Mouse (Mus musculus) embryo, embryonic 9.5 days (tissue): ENCODE measurements at regions not wholly inside any gene's neighbourhood (a gene's known extent, or its start where the extent isn't known, plus 50 kb on each side); places are given as distances from the start of the nearest gene placed in this dataset.

Experiments
- DNase-seq: peaks from one replicate; pipeline ENCODE4 v3.0.0-alpha.2; 2017; ENCODE audit errors: extremely low spot score

- DNase-seq: no peak
Measured at GRCm38 (mm10) chr11:112219046-112219720, 562.8 kb upstream of the Sox9 start.

- no peak for DNase-seq
Measured at GRCm38 (mm10) chr11:112234492-112235116, 547.4 kb upstream of the Sox9 start.

- peak; percentile 4 for DNase-seq
Measured at GRCm38 (mm10) chr11:112238960-112239884, 542.8 kb upstream of the Sox9 start.

GRCm38 (mm10) chr11:112252548-112252947 lies 529.5 kb upstream of the Sox9 start:
- no peak for DNase-seq

- DNase-seq: no peak
Measured at GRCm38 (mm10) chr11:112253061-112253460, 529.0 kb upstream of the Sox9 start.

- no peak for DNase-seq
Measured at GRCm38 (mm10) chr11:112256326-112256725, 525.7 kb upstream of the Sox9 start.

- DNase-seq: no peak
Measured at GRCm38 (mm10) chr11:112264077-112264476, 517.9 kb upstream of the Sox9 start.

- no peak for DNase-seq
Measured at GRCm38 (mm10) chr11:112270911-112271310, 511.1 kb upstream of the Sox9 start.

- no peak for DNase-seq
Measured at GRCm38 (mm10) chr11:112278566-112278965, 503.5 kb upstream of the Sox9 start.

- DNase-seq: peak; percentile 10
Measured at GRCm38 (mm10) chr11:112282911-112283310, 499.1 kb upstream of the Sox9 start.

GRCm38 (mm10) chr11:112298901-112299341 lies 483.1 kb upstream of the Sox9 start:
- DNase-seq: no peak

GRCm38 (mm10) chr11:112303091-112303490 lies 478.9 kb upstream of the Sox9 start:
- no peak for DNase-seq

- DNase-seq: no peak
Measured at GRCm38 (mm10) chr11:112325850-112326249, 456.2 kb upstream of the Sox9 start.

- no peak for DNase-seq
Measured at GRCm38 (mm10) chr11:112327606-112328005, 454.4 kb upstream of the Sox9 start.

- no peak for DNase-seq
Measured at GRCm38 (mm10) chr11:112345133-112345532, 436.9 kb upstream of the Sox9 start.

- DNase-seq: peak; percentile 22
Measured at GRCm38 (mm10) chr11:112345586-112345985, 436.4 kb upstream of the Sox9 start.

GRCm38 (mm10) chr11:112346089-112346488 lies 435.9 kb upstream of the Sox9 start:
- no peak for DNase-seq

GRCm38 (mm10) chr11:112346532-112346931 lies 435.5 kb upstream of the Sox9 start:
- DNase-seq: no peak

GRCm38 (mm10) chr11:112355311-112355710 lies 426.7 kb upstream of the Sox9 start:
- no peak for DNase-seq

- no peak for DNase-seq
Measured at GRCm38 (mm10) chr11:112366715-112367114, 415.3 kb upstream of the Sox9 start.

- DNase-seq: no peak
Measured at GRCm38 (mm10) chr11:112370941-112371340, 411.1 kb upstream of the Sox9 start.

GRCm38 (mm10) chr11:112400069-112400468 lies 382.0 kb upstream of the Sox9 start:
- DNase-seq: no peak
